Mouse (Mus musculus): ENCODE data around the gene Ptprt. TPM values are rescaled to one million over a fixed set of nuclear protein-coding genes. Genes with fewer than 3 reads are reported as not detected.

The Ptprt gene
- polyA plus RNA-seq, 1 experiment from 2014 or later, result 0.38 TPM

GRCm38 (mm10) chr2:161656632-161657031 is 1004.3 kb downstream of the Ptprt start:
- no peak overlapping the region for H3K4me3 ChIP-seq
- H3K9me3 ChIP-seq (replicated peaks), result no peaks in the 10 kb centered on the region
- H3K36me3 ChIP-seq, result no peaks in the 10 kb centered on the region
- no peaks in the 10 kb centered on the region for H3K27me3 ChIP-seq (ENCODE audit: low read depth, poor library complexity, severe bottlenecking)
- no peaks in the 10 kb centered on the region for H3K4me1 ChIP-seq
- 83% methylated on average over 3 of the region's 3 CpGs for WGBS
- DNase-seq (ENCODE audit: low spot score), result no peak
- no peak overlapping the region for H3K27ac ChIP-seq (replicated peaks)

- WGBS, result 90% methylated on average over 2 of the region's 2 CpGs
- Histone ChIP-seq H3K36me3 (no peaks in the 10 kb centered on the region), H3K27me3 (ENCODE audit: low read depth, poor library complexity, severe bottlenecking) (peaks cover 49% of the 10 kb centered on the region), H3K4me3 (no peak overlapping the region), H3K9me3 (replicated peaks) (no peaks in the 10 kb centered on the region), H3K4me1 (peaks cover 13% of the 10 kb centered on the region), H3K27ac (replicated peaks) (no peak overlapping the region)
- DNase-seq (ENCODE audit: low spot score), result no peak
Measured at GRCm38 (mm10) chr2:161640805-161641204, 1020.1 kb downstream of the Ptprt start.

DNA sequence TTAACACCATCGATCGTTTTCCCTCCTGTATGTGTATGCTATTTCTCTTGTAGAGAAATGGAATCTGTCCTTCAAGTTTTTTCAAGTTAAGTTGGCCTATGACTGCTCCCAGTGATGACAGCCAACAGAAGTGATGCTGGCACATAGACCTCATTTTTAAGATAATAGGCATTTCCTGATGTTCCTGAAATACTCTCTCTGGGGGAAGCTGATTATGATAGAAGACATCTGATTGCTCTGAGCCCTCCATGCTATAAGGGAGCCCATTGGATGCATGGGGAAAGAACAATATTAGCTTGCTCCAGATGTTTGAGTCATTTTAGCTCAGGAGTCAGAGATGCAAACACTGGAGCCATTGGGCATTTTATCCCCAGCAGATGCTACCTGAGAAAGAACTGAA is 1026.9 kb downstream of the Ptprt start:
- Histone ChIP-seq H3K27ac (replicated peaks) (no peak overlapping the region), H3K9me3 (replicated peaks) (no peaks in the 10 kb centered on the region)
- 97% methylated on average over 2 of the region's 2 CpGs for WGBS

DNA sequence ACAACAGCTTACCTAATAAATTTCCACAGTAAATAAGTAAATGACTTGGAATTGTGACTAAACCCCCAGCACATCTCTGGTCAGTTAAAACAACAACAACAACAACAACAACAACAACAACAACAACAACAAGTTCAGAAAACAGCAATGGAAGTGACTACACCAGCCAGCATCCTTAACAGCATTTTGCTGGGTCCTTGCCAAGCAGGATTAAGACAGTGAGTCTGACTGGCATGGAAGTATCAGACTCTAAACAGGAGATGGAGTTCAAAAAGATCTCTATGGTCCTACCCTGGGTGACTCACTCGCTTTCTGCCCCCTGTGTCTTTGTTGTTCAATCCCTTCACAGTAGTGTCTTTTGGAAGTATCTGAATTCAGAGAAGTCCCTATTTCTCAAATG is 1035.1 kb downstream of the Ptprt start:
- Histone ChIP-seq H3K36me3 (no peaks in the 10 kb centered on the region), H3K27me3 (ENCODE audit: low read depth, poor library complexity, severe bottlenecking) (no peaks in the 10 kb centered on the region), H3K9me3 (replicated peaks) (no peaks in the 10 kb centered on the region), H3K4me1 (no peaks in the 10 kb centered on the region), H3K4me3 (no peak overlapping the region), H3K27ac (replicated peaks) (no peak overlapping the region)
- 50% methylated on average over 1 of the region's 1 CpGs for WGBS
- no peak for DNase-seq (ENCODE audit: low spot score)

More for the DNA sequence above, 1026.9 kb downstream of the Ptprt start:
- no peak for DNase-seq (ENCODE audit: low spot score)
- H3K27me3 ChIP-seq (ENCODE audit: low read depth, poor library complexity, severe bottlenecking), result no peaks in the 10 kb centered on the region
- no peaks in the 10 kb centered on the region for H3K36me3 ChIP-seq
- no peak overlapping the region for H3K4me3 ChIP-seq
- H3K4me1 ChIP-seq, result no peaks in the 10 kb centered on the region

GRCm38 (mm10) chr2:161608401-161608800 is 1052.5 kb downstream of the Ptprt start:
- no peak overlapping the region for H3K27ac ChIP-seq (replicated peaks)
- 82% methylated on average over 4 of the region's 4 CpGs for WGBS
- H3K4me3 ChIP-seq, result no peak overlapping the region
- H3K27me3 ChIP-seq (ENCODE audit: low read depth, poor library complexity, severe bottlenecking), result no peaks in the 10 kb centered on the region
- no peak for DNase-seq (ENCODE audit: low spot score)
- H3K9me3 ChIP-seq (replicated peaks), result no peaks in the 10 kb centered on the region
- no peaks in the 10 kb centered on the region for H3K4me1 ChIP-seq
- no peaks in the 10 kb centered on the region for H3K36me3 ChIP-seq

- H3K4me1 ChIP-seq, result no peaks in the 10 kb centered on the region
- H3K27ac ChIP-seq (replicated peaks), result no peak overlapping the region
- H3K27me3 ChIP-seq (ENCODE audit: low read depth, poor library complexity, severe bottlenecking), result no peaks in the 10 kb centered on the region
- DNase-seq (ENCODE audit: low spot score), result no peak
- H3K9me3 ChIP-seq (replicated peaks), result no peaks in the 10 kb centered on the region
- H3K36me3 ChIP-seq, result no peaks in the 10 kb centered on the region
- 84% methylated on average over 4 of the region's 4 CpGs for WGBS
- H3K4me3 ChIP-seq, result no peak overlapping the region
Measured at GRCm38 (mm10) chr2:161607372-161607771, 1053.6 kb downstream of the Ptprt start.

GRCm38 (mm10) chr2:161600206-161600808 is 1060.6 kb downstream of the Ptprt start:
- Histone ChIP-seq H3K27me3 (ENCODE audit: low read depth, poor library complexity, severe bottlenecking) (no peaks in the 10 kb centered on the region), H3K36me3 (no peaks in the 10 kb centered on the region), H3K4me3 (no peak overlapping the region), H3K27ac (replicated peaks) (no peak overlapping the region), H3K4me1 (no peaks in the 10 kb centered on the region), H3K9me3 (replicated peaks) (no peaks in the 10 kb centered on the region)
- 86% methylated on average over 6 of the region's 6 CpGs for WGBS
- DNase-seq (ENCODE audit: low spot score), result no peak

- H3K27ac ChIP-seq (replicated peaks), result no peak overlapping the region
- no peaks in the 10 kb centered on the region for H3K9me3 ChIP-seq (replicated peaks)
- H3K4me1 ChIP-seq, result no peaks in the 10 kb centered on the region
- 89% methylated on average over 7 of the region's 7 CpGs for WGBS
- no peaks in the 10 kb centered on the region for H3K36me3 ChIP-seq
- DNase-seq (ENCODE audit: low spot score), result no peak
- no peaks in the 10 kb centered on the region for H3K27me3 ChIP-seq (ENCODE audit: low read depth, poor library complexity, severe bottlenecking)
- H3K4me3 ChIP-seq, result no peak overlapping the region
Measured at GRCm38 (mm10) chr2:161593391-161594152, 1067.4 kb downstream of the Ptprt start.

GRCm38 (mm10) chr2:161574401-161574800 is 1086.5 kb downstream of the Ptprt start:
- Histone ChIP-seq H3K27me3 (ENCODE audit: low read depth, poor library complexity, severe bottlenecking) (no peaks in the 10 kb centered on the region), H3K36me3 (no peaks in the 10 kb centered on the region), H3K9me3 (replicated peaks) (no peaks in the 10 kb centered on the region), H3K4me1 (peaks cover 9% of the 10 kb centered on the region), H3K4me3 (no peak overlapping the region), H3K27ac (replicated peaks) (no peak overlapping the region)
- DNase-seq (ENCODE audit: low spot score), result no peak

DNA sequence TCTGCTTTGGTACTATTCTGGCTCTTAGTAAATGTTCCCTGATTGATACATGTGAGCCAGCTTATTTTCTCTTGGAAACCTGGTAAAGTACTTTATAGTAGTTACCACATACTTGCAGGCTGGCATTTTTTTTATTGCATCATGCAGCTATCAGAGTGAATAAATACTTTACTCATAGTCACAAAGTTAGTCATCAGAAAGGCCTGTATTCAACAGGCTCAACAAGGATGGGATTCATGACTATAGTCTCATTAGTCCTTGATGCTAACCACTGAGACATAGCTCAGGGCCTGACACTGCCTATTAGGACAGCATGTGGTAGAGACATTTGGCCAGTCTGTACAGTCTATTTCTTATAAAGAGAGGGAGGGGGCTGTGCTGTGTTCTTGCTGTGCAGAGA is 1088.7 kb downstream of the Ptprt start:
- Histone ChIP-seq H3K4me3 (no peak overlapping the region), H3K36me3 (no peaks in the 10 kb centered on the region), H3K27ac (replicated peaks) (no peak overlapping the region), H3K4me1 (peaks cover 9% of the 10 kb centered on the region), H3K9me3 (replicated peaks) (no peaks in the 10 kb centered on the region), H3K27me3 (ENCODE audit: low read depth, poor library complexity, severe bottlenecking) (no peaks in the 10 kb centered on the region)
- no peak for DNase-seq (ENCODE audit: low spot score)

DNA sequence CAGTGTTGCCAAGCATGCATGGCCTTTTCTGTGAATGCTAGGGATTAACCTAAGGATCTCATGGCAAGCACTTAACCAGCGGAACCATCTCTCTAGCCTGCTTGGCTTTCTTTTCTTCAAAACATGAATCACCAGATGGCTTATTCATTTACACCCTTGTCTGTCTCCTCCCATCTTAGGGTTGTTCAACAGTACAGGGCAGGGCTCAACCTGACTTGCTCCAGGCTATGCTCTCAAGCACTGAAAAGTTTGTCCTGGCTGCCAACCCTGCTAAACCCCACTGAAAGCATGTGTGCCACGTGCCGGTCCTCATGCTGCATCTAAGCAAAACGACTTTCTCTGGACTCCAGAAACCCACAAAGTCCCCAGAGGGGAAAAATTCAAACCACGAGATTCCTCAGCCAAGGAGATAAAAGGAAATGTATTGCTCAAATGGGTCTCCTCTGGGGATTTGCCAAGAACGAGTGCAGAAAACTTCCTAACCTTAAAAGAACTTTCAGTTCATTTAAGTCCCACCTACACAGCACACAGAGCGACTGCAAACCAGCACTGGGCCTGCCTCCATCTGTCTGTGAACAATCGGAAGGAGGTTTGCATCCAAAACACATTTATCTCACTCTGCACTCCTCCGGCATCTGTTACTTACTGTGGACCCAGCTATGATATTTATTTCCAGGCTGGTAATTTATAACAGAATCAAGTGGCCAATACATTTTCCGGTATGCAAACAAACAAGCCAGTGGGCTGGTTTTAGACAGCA is 1090.5 kb downstream of the Ptprt start:
- Histone ChIP-seq H3K4me1 (peaks cover 9% of the 10 kb centered on the region), H3K27ac (replicated peaks) (no peak overlapping the region), H3K9me3 (replicated peaks) (no peaks in the 10 kb centered on the region), H3K36me3 (no peaks in the 10 kb centered on the region), H3K27me3 (ENCODE audit: low read depth, poor library complexity, severe bottlenecking) (no peaks in the 10 kb centered on the region), H3K4me3 (no peak overlapping the region)
- no peak for DNase-seq (ENCODE audit: low spot score)
- 79% methylated on average over 10 of the region's 10 CpGs for WGBS

- WGBS, result 93% methylated on average over 2 of the region's 2 CpGs
- no peaks in the 10 kb centered on the region for H3K27me3 ChIP-seq (ENCODE audit: low read depth, poor library complexity, severe bottlenecking)
- no peaks in the 10 kb centered on the region for H3K36me3 ChIP-seq
- no peak for DNase-seq (ENCODE audit: low spot score)
- H3K9me3 ChIP-seq (replicated peaks), result no peaks in the 10 kb centered on the region
- no peak overlapping the region for H3K27ac ChIP-seq (replicated peaks)
- H3K4me1 ChIP-seq, result no peaks in the 10 kb centered on the region
- H3K4me3 ChIP-seq, result no peak overlapping the region
Measured at GRCm38 (mm10) chr2:161561502-161561901, 1099.4 kb downstream of the Ptprt start.

DNA sequence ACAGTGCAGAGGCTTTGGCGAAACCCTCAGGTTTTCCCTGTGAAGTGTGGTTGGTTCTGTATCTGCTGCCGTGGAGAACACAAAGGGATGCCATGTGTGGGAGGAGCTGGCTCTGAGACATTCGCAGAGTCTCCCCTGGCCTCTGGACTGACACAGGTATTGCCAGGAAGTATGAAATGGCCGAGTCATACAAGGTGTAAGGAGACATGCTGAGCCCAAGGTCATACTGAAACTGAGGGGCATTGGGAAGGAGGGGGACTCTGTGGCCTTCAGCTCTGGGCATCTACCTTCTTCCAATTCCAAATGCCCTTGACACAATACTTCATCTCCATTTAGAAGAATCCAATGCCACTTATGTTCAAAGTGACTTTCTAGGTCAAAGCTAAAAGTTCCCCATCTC is 1103.1 kb downstream of the Ptprt start:
- no peaks in the 10 kb centered on the region for H3K4me1 ChIP-seq
- no peak overlapping the region for H3K27ac ChIP-seq (replicated peaks)
- 86% methylated on average over 4 of the region's 4 CpGs for WGBS
- no peak for DNase-seq (ENCODE audit: low spot score)
- H3K27me3 ChIP-seq (ENCODE audit: low read depth, poor library complexity, severe bottlenecking), result no peaks in the 10 kb centered on the region
- H3K9me3 ChIP-seq (replicated peaks), result no peaks in the 10 kb centered on the region
- H3K36me3 ChIP-seq, result no peaks in the 10 kb centered on the region
- no peak overlapping the region for H3K4me3 ChIP-seq
